Mouse (Mus musculus) retina, postnatal 7 days (tissue): ENCODE measurements around the gene Surf2.
"Not testable (repeated sequence)": the region's sequence is repeated elsewhere in the genome, so short reads cannot be mapped to it uniquely, and the experiment has no call there.

Experiments
- DNase-seq: peaks from one replicate; pipeline ENCODE4 v3.0.0-alpha.2; 2012; ENCODE audit warnings: low read depth, low spot score

The Surf2 gene

GRCm38 (mm10) chr2:26915927-26916728 is at the start of gene Surf2, which contains the start of gene Surf1:
Gene Surf2 (plus strand): TSS chr2:26916367.
Gene Surf1 (minus strand): TSS chr2:26916530.
- peak; percentile 71 for DNase-seq

- DNase-seq: no peak
Measured at GRCm38 (mm10) chr2:26870666-26871065, 45.5 kb upstream of the Surf2 start.

GRCm38 (mm10) chr2:26878571-26878970 is 37.6 kb upstream of the Surf2 start:
- DNase-seq: no peak

GRCm38 (mm10) chr2:26885541-26885940 is 30.6 kb upstream of the Surf2 start:
- DNase-seq: not testable (repeated sequence)

- DNase-seq: not testable (repeated sequence)
Measured at GRCm38 (mm10) chr2:26886170-26886569, 30.0 kb upstream of the Surf2 start.

GRCm38 (mm10) chr2:26895898-26896297 is 20.3 kb upstream of the Surf2 start:
- DNase-seq: no peak

GRCm38 (mm10) chr2:26900731-26901130 is 15.4 kb upstream of the Surf2 start:
- no peak for DNase-seq

- no peak for DNase-seq
Measured at GRCm38 (mm10) chr2:26901834-26902400, 14.2 kb upstream of the Surf2 start.

- peak; percentile 92 for DNase-seq
Measured at GRCm38 (mm10) chr2:26902467-26903220, 13.5 kb upstream of the Surf2 start, which contains the start of gene Surf6. Gene Surf6 (minus strand): TSS chr2:26902879.

GRCm38 (mm10) chr2:26903311-26903710 is 12.9 kb upstream of the Surf2 start:
- DNase-seq: no peak

- no peak for DNase-seq
Measured at GRCm38 (mm10) chr2:26905936-26906335, 10.2 kb upstream of the Surf2 start.

GRCm38 (mm10) chr2:26906431-26906830 is 9.7 kb upstream of the Surf2 start:
- DNase-seq: no peak

- DNase-seq: no peak
Measured at GRCm38 (mm10) chr2:26907109-26907508, 9.1 kb upstream of the Surf2 start.

GRCm38 (mm10) chr2:26908710-26909386 is 7.3 kb upstream of the Surf2 start:
- no peak for DNase-seq

- DNase-seq: no peak
Measured at GRCm38 (mm10) chr2:26909387-26909784, 6.8 kb upstream of the Surf2 start.

GRCm38 (mm10) chr2:26910124-26910993 is 5.8 kb upstream of the Surf2 start, which contains the start of the genes Med22 and Rpl7a:
Gene Med22 (minus strand): TSS chr2:26910677.
Gene Rpl7a (plus strand): TSS chr2:26910764.
- DNase-seq: peak; percentile 99

GRCm38 (mm10) chr2:26910994-26911765 is 5.0 kb upstream of the Surf2 start:
- DNase-seq: peak; percentile 67

- DNase-seq: no peak
Measured at GRCm38 (mm10) chr2:26912253-26912770, 3.9 kb upstream of the Surf2 start.

GRCm38 (mm10) chr2:26913416-26914147 is 2.6 kb upstream of the Surf2 start:
- no peak for DNase-seq
